Mouse (Mus musculus): Measurements from ENCODE around the gene Cdc42ep5. TPM values are rescaled to one million over a fixed set of nuclear protein-coding genes. Genes with fewer than 3 reads are reported as not detected.

The Cdc42ep5 gene
- total and polyA plus RNA-seq, 3 experiments, result 0.33 to 0.62 TPM; not detected in 1

GRCm38 (mm10) chr7:4150811-4151221 is 13.8 kb downstream of the Cdc42ep5 start:
- Histone ChIP-seq H3K9me3 (replicated peaks) (no peaks in the 10 kb centered on the region), H3K27me3 (ENCODE audit: insufficient read depth, low read length) (no peaks in the 10 kb centered on the region), H3K36me3 (replicated peaks) (peaks cover 29% of the 10 kb centered on the region), H3K4me3 (ENCODE audit: low read depth, low read length) (peak overlapping the region; percentile 84), H3K4me1 (ENCODE audit: insufficient read depth, low read depth, low read length) (peaks cover 77% of the 10 kb centered on the region)
- DNase-seq (ENCODE audit: low spot score) (no peak), ATAC-seq (ENCODE audit: extremely low read depth, insufficient number of reproducible peaks, low FRiP score, poor library complexity, severe bottlenecking) (no peak)
- no peak for TF ChIP-seq POLR2AphosphoS5 (IDR thresholded peaks at IDR 0.05; ENCODE audit: insufficient replicate concordance, low read depth, low read length)
- TF ChIP-seq GATA2 (IDR thresholded peaks at IDR 0.05; ENCODE audit: borderline replicate concordance, low read depth, low read length), result no peak
- no peak for TF ChIP-seq GATA1 (IDR thresholded peaks at IDR 0.05; ENCODE audit: borderline replicate concordance, low read length)
- no peak for TF ChIP-seq CTCF (IDR thresholded peaks at IDR 0.05; ENCODE audit: low read depth, low read length)
- TF ChIP-seq TAL1 (conservative IDR thresholded peaks at IDR 0.05; ENCODE audit: low read depth, low read length), result no peak

GRCm38 (mm10) chr7:4150059-4150541 is 14.6 kb downstream of the Cdc42ep5 start, which contains the start of gene Leng9:
Gene Leng9 (minus strand): TSS chr7:4150374.
- no peaks in the 10 kb centered on the region for H3K9me3 ChIP-seq (replicated peaks)
- TF ChIP-seq POLR2AphosphoS5 (IDR thresholded peaks at IDR 0.05; ENCODE audit: insufficient replicate concordance, low read depth, low read length), result no peak
- no peak for TF ChIP-seq GATA2 (IDR thresholded peaks at IDR 0.05; ENCODE audit: borderline replicate concordance, low read depth, low read length)
- TF ChIP-seq CTCF (IDR thresholded peaks at IDR 0.05; ENCODE audit: low read depth, low read length), result no peak
- no peak for TF ChIP-seq TAL1 (conservative IDR thresholded peaks at IDR 0.05; ENCODE audit: low read depth, low read length)
- TF ChIP-seq GATA1 (IDR thresholded peaks at IDR 0.05; ENCODE audit: borderline replicate concordance, low read length), result no peak
- H3K4me1 ChIP-seq (ENCODE audit: insufficient read depth, low read depth, low read length), result peaks cover 84% of the 10 kb centered on the region
- no peaks in the 10 kb centered on the region for H3K27me3 ChIP-seq (ENCODE audit: insufficient read depth, low read length)
- DNase-seq (ENCODE audit: low spot score), result no peak
- ATAC-seq (ENCODE audit: extremely low read depth, insufficient number of reproducible peaks, low FRiP score, poor library complexity, severe bottlenecking), result no peak
- H3K4me3 ChIP-seq (ENCODE audit: low read depth, low read length), result peak within 1 kb of the TSS; percentile 84
- H3K36me3 ChIP-seq (replicated peaks), result peaks cover 36% of the 10 kb centered on the region

GRCm38 (mm10) chr7:4149209-4150054 is 15.2 kb downstream of the Cdc42ep5 start:
- DNase-seq (ENCODE audit: low spot score), result peak; percentile 84

GRCm38 (mm10) chr7:4148341-4149208 is 16.1 kb downstream of the Cdc42ep5 start:
- Histone ChIP-seq H3K27me3 (ENCODE audit: insufficient read depth, low read length) (no peaks in the 10 kb centered on the region), H3K36me3 (replicated peaks) (peaks cover 51% of the 10 kb centered on the region), H3K4me1 (ENCODE audit: insufficient read depth, low read depth, low read length) (peaks cover 90% of the 10 kb centered on the region), H3K9me3 (replicated peaks) (no peaks in the 10 kb centered on the region), H3K4me3 (ENCODE audit: low read depth, low read length) (peak overlapping the region; percentile 84)
- DNase-seq (ENCODE audit: low spot score) (no peak), ATAC-seq (ENCODE audit: extremely low read depth, insufficient number of reproducible peaks, low FRiP score, poor library complexity, severe bottlenecking) (0 out of 2 replicates have a peak, but pooled peaks have one; percentile 0)
- no peak for TF ChIP-seq CTCF (IDR thresholded peaks at IDR 0.05; ENCODE audit: low read depth, low read length)
- peak; percentile 64; the same call in 1 of the 2 replicates for TF ChIP-seq POLR2AphosphoS5 (IDR thresholded peaks at IDR 0.05; ENCODE audit: insufficient replicate concordance, low read depth, low read length)
- no peak for TF ChIP-seq TAL1 (conservative IDR thresholded peaks at IDR 0.05; ENCODE audit: low read depth, low read length)
- TF ChIP-seq GATA2 (IDR thresholded peaks at IDR 0.05; ENCODE audit: borderline replicate concordance, low read depth, low read length), result no peak

More at GRCm38 (mm10) chr7:4149209-4150054, 15.2 kb downstream of the Cdc42ep5 start:
- H3K9me3 ChIP-seq (replicated peaks), result no peaks in the 10 kb centered on the region
- H3K27me3 ChIP-seq (ENCODE audit: insufficient read depth, low read length), result no peaks in the 10 kb centered on the region
- TF ChIP-seq TAL1 (conservative IDR thresholded peaks at IDR 0.05; ENCODE audit: low read depth, low read length), result no peak
- no peak for TF ChIP-seq POLR2AphosphoS5 (IDR thresholded peaks at IDR 0.05; ENCODE audit: insufficient replicate concordance, low read depth, low read length)
- no peak for TF ChIP-seq CTCF (IDR thresholded peaks at IDR 0.05; ENCODE audit: low read depth, low read length)
- no peak for TF ChIP-seq GATA2 (IDR thresholded peaks at IDR 0.05; ENCODE audit: borderline replicate concordance, low read depth, low read length)
- TF ChIP-seq GATA1 (IDR thresholded peaks at IDR 0.05; ENCODE audit: borderline replicate concordance, low read length), result no peak
- H3K4me1 ChIP-seq (ENCODE audit: insufficient read depth, low read depth, low read length), result peaks cover 88% of the 10 kb centered on the region
- ATAC-seq (ENCODE audit: extremely low read depth, insufficient number of reproducible peaks, low FRiP score, poor library complexity, severe bottlenecking), result peak; percentile 50
- H3K4me3 ChIP-seq (ENCODE audit: low read depth, low read length), result peak overlapping the region; percentile 84
- peaks cover 43% of the 10 kb centered on the region for H3K36me3 ChIP-seq (replicated peaks)

GRCm38 (mm10) chr7:4147836-4148235 is 16.8 kb downstream of the Cdc42ep5 start:
- no peaks in the 10 kb centered on the region for H3K27me3 ChIP-seq (ENCODE audit: insufficient read depth, low read length)
- no peaks in the 10 kb centered on the region for H3K9me3 ChIP-seq (replicated peaks)
- peak overlapping the region; percentile 84; the same call in 1 of the 2 replicates for H3K4me3 ChIP-seq (ENCODE audit: low read depth, low read length)
- no peak for DNase-seq (ENCODE audit: low spot score)
- ATAC-seq (ENCODE audit: extremely low read depth, insufficient number of reproducible peaks, low FRiP score, poor library complexity, severe bottlenecking), result no peak
- H3K4me1 ChIP-seq (ENCODE audit: insufficient read depth, low read depth, low read length), result peaks cover 89% of the 10 kb centered on the region
- peaks cover 59% of the 10 kb centered on the region for H3K36me3 ChIP-seq (replicated peaks)
- no peak for TF ChIP-seq GATA2 (IDR thresholded peaks at IDR 0.05; ENCODE audit: borderline replicate concordance, low read depth, low read length)
- no peak for TF ChIP-seq POLR2AphosphoS5 (IDR thresholded peaks at IDR 0.05; ENCODE audit: insufficient replicate concordance, low read depth, low read length)
- TF ChIP-seq GATA1 (IDR thresholded peaks at IDR 0.05; ENCODE audit: borderline replicate concordance, low read length), result no peak
- TF ChIP-seq TAL1 (conservative IDR thresholded peaks at IDR 0.05; ENCODE audit: low read depth, low read length), result no peak
- TF ChIP-seq CTCF (IDR thresholded peaks at IDR 0.05; ENCODE audit: low read depth, low read length), result no peak

Data from G1E (cell line).